Mouse (Mus musculus) CD4-positive, CD25-positive, alpha-beta regulatory T cell (primary cell): Measurements from ENCODE around the gene Tpd52l2. TPM values are rescaled to one million over a fixed set of nuclear protein-coding genes. Genes with fewer than 3 reads are reported as not detected.

Source experiments
- polyA plus RNA-seq: library from polyadenylated mRNA; unstranded; fragments of 100-300 nt; shearing (Covaris generic); gene quantifications from one replicate; pipeline ENCODE4 v1.2.1, GENCODE M21; 2017

Tpd52l2 gene
- polyA plus RNA-seq: 82.2 TPM

DNA sequence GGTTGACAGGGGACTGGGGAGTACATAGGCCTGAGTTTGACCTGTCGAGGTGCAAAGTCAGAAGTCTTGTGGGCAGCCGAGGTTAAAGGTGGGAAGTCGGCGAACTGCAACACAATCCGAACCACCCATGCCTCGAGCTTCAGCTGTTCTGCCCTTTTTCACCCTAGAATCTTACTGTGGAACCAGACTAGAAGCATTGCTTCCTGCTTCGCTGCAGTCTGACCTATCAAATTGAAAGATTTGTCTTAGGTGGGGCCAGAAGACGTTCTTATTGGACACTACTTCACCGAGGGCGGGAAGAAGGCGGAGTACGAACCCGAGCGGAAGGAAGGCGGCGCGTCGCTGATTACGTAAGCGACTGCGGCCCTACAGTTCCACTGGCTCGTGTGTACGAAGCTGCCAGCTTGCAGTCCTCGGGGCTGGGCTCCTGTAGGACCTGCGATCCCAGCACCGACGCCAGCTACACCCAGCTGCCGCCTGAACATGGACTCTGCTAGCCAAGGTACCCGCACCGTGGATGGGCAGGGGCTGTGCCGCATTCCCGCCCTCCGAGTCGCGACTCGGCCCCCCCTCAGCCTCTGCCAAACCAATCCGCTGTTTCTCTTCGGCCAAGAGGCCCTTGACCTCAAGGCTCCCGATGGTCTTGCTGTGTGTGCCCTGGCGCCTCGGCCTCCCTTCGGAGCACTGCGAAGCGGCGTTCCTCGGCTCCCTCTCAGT, at the start of gene Tpd52l2:
TSS of gene Tpd52l2 (plus strand) at position 312 of the 717 bp plus-strand sequence.

DNA sequence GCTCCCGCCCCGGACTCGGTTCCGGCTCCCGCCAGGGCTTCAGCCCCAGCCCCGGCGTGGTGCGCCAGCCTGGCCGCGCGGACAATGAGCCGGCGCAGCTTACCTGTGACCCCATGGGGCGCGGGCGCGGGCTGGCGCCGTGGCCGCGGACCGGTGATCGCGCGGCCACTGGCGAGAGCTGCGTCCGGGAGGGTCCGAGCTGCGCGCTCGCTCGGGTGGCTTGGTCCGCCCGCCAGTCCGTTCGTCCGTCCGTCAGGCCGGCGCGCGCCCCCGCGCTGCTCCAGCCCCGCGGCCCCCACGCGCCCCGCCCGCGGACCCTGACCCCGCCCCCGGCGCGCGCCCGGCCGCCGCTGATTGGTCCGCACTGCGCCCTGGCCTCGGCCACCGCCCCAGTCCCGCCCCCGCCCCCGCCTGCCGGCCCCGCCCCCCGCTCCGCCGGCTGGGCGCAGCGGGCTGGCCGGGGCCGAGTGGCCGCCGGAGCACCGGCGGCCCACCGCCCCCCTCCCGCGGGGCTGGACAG, 37.7 kb upstream of the Tpd52l2 start, which contains the start of gene Zbtb46:
TSS of gene Zbtb46 (minus strand) at position 274 of the 520 bp plus-strand sequence.

DNA sequence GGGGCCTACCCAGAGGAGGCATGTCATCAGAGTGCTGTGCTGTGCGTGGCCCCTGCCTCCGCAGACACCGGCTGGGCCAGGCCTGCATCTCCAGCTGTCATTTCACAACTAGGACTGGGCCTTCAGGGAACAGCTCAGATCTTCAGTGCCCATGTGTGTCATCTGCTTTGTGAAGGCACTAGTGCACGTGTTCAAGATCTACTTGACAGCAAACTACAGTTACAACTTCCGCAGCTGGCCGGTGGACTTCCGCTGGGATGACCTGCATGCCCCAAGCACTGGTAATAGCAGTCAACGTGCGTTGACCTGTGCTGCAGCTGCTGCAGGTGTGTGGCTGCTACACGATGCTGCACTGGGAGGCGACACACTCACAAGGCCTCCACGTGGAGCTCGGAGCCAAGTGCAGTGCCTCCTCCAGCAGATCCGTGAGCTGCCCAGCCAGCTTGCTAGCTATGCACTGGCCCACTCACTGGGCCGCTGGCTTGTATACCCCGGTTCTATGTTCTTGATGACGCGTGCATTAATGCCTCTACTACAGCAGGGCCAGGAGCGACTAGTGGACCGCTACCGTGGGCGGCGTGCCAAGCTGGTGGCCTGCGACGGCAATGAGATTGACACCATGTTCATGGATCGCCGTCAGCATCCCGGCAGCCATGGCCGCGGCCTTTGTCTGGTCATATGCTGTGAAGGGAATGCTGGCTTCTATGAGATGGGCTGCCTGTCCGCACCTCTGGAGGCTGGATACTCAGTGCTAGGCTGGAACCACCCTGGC, 3.6 kb upstream of the Tpd52l2 start, which contains the start of gene Abhd16b:
TSS of gene Abhd16b (plus strand) at position 51 of the 772 bp plus-strand sequence.

DNA sequence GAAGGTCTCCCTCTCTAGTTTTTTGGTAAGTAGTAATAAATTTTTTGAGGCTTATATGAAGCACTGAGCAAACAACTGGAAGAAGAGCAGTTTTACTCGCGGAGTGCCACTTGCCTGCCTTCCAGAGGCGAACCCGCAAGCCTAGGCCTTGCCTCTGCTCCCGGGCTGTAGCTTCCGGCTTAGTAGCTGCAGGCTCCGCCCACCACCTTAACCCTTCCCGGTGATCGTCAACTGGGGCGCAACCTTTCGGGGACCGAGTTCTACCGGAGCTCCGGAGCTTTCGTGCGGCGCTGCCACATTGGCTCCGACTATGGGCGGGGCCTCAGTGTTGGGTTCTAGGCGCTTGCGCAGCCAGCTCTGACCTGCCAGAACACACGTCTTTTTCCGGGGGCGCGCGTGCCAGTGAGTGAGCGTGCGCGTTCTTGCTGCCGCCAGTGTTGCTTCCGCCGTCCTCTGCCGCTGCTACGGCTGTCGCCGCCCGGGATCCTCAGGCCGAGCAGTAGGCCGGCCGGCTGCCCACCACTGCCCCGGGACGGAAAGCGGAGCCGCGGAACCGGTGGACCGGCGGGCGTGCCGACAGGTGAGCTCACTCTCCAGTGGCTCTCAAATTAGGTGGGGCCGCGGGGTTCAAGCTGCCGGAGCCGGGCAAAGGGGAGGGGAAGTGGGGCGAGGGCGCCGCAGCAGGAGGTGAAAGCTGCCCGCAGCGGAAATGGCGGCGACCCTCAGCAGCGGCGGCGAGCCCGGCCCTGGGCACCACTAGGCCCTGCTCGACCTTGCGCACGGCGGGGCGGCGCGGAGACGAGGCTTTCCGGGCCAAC, 23.4 kb downstream of the Tpd52l2 start, which contains the start of gene Dnajc5:
TSS of gene Dnajc5 (plus strand) at position 368 of the 818 bp plus-strand sequence.

Other genes starting within 250 kb of the Tpd52l2 start
- gene Gmeb2, start 209.1 kb upstream of the Tpd52l2 start, polyA plus RNA-seq: 28.0 TPM
- gene Stmn3, start 182.6 kb upstream of the Tpd52l2 start, polyA plus RNA-seq: not detected
- gene Rtel1, start 177.4 kb upstream of the Tpd52l2 start, polyA plus RNA-seq: 73.0 TPM
- gene Zgpat, start 132.2 kb upstream of the Tpd52l2 start, polyA plus RNA-seq: 105 TPM
- 131 TPM for gene Arfrp1, start 131.7 kb upstream of the Tpd52l2 start, polyA plus RNA-seq
- 247 TPM for gene Lime1, start 117.1 kb upstream of the Tpd52l2 start, polyA plus RNA-seq
- 2.1 TPM for gene Zbtb46, start 37.7 kb upstream of the Tpd52l2 start, polyA plus RNA-seq
- gene Abhd16b, start 3.9 kb upstream of the Tpd52l2 start, polyA plus RNA-seq: not detected
- gene Dnajc5, start 23.3 kb downstream of the Tpd52l2 start, polyA plus RNA-seq: 114 TPM
- 226 TPM for gene Uckl1, start 87.8 kb downstream of the Tpd52l2 start, polyA plus RNA-seq
- 88.6 TPM for gene Prpf6, start 94.7 kb downstream of the Tpd52l2 start, polyA plus RNA-seq
- 40.6 TPM for gene Zfp512b, start 95.7 kb downstream of the Tpd52l2 start, polyA plus RNA-seq
- gene Samd10, start 102.1 kb downstream of the Tpd52l2 start, polyA plus RNA-seq: 37.9 TPM
- gene Gm29797, start 159.9 kb downstream of the Tpd52l2 start, polyA plus RNA-seq: not detected
- gene Sox18, start 174.5 kb downstream of the Tpd52l2 start, polyA plus RNA-seq: not detected
- gene Tcea2, start 183.2 kb downstream of the Tpd52l2 start, polyA plus RNA-seq: 19.6 TPM
- gene Rgs19, start 196.8 kb downstream of the Tpd52l2 start, polyA plus RNA-seq: 222 TPM
- gene Lkaaear1, start 201.3 kb downstream of the Tpd52l2 start, polyA plus RNA-seq: not detected
- gene Oprl1, start 217.9 kb downstream of the Tpd52l2 start, polyA plus RNA-seq: 0.34 TPM